Mouse (Mus musculus) heart, embryonic 15.5 days (tissue): ENCODE results near the gene Pld4. TPM values are rescaled to one million over a fixed set of nuclear protein-coding genes. Genes with fewer than 3 reads are reported as not detected.

Experiments
- ATAC-seq: fragments of 200-750 bp; cut with Nextera tagmentation; replicated peaks from 2 replicates; pipeline ENCODE4 v1.8.0; 2017; ENCODE audit warnings: low read depth, moderate TSS enrichment; ENCODE audit not compliant: insufficient number of reproducible peaks, insufficient read depth, low FRiP score
- H3K27ac ChIP-seq: fragments of 300-500 bp; sonication (generic); 2 replicates; pipeline ENCODE4 v1.5.1; 2015; ENCODE audit warnings: mild to moderate bottlenecking, inconsistent platforms
- H3K27me3 ChIP-seq: fragments of 300-500 bp; sonication (generic); 2 replicates; pipeline ENCODE4 v1.6.1; 2015; ENCODE audit warnings: inconsistent platforms
- H3K36me3 ChIP-seq: fragments of 300-500 bp; sonication (generic); 2 replicates; pipeline ENCODE4 v1.6.1; 2015; ENCODE audit warnings: mild to moderate bottlenecking, inconsistent platforms
- H3K4me1 ChIP-seq: fragments of 300-500 bp; sonication (generic); replicated peaks from 2 replicates; pipeline ENCODE4 v1.6.1; 2015; ENCODE audit warnings: inconsistent platforms
- H3K4me2 ChIP-seq: fragments of 300-500 bp; sonication (generic); 2 replicates; pipeline ENCODE4 v1.6.1; 2015; ENCODE audit warnings: inconsistent platforms, mild to moderate bottlenecking, moderate library complexity
- H3K4me3 ChIP-seq: fragments of 300-500 bp; sonication (generic); 2 replicates; pipeline ENCODE4 v1.5.1; 2015; ENCODE audit warnings: mild to moderate bottlenecking, inconsistent platforms
- H3K9ac ChIP-seq: fragments of 300-500 bp; sonication (generic); 2 replicates; pipeline ENCODE4 v1.6.1; 2015; ENCODE audit warnings: mild to moderate bottlenecking, inconsistent platforms
- H3K9me3 ChIP-seq: fragments of 300-500 bp; sonication (generic); replicated peaks from 2 replicates; pipeline ENCODE4 v1.6.1; 2016; ENCODE audit warnings: inconsistent platforms
- whole genome bisulfite sequencing: fragments of 180-500 bp; shearing (Covaris S2); methylation state at CpG from one replicate; pipeline ENCODE4 v1.1.7; 2015; ENCODE audit warnings: mixed read lengths; 5-methylcytosine and 5-hydroxymethylcytosine counted together
- polyA plus RNA-seq: library from polyadenylated mRNA; unstranded; fragments of >200 nt; fragmentation: Nextera tagmentation; extraction: Ambion mirVana; gene quantifications from 2 replicates; pipeline ENCODE4 v1.2.1, GENCODE M21; 2015

Gene Pld4
- 7.2 and 34.0 TPM in 2 replicates for polyA plus RNA-seq

GRCm38 (mm10) chr12:112760154-112760926 is at the start of gene Pld4:
TSS of gene Pld4 (plus strand) at chr12:112760655.
- no peak for ATAC-seq
- Histone ChIP-seq H3K27me3 (no peaks in the 10 kb centered on the region), H3K4me2 (0 out of 2 replicates have a peak within 1 kb of the TSS, but pooled peaks have one; percentile 10), H3K4me1 (no peaks in the 10 kb centered on the region), H3K4me3 (peak within 1 kb of the TSS; percentile 24), H3K9me3 (no peaks in the 10 kb centered on the region), H3K36me3 (no peaks in the 10 kb centered on the region), H3K27ac (no peak within 1 kb of the TSS), H3K9ac (no peak within 1 kb of the TSS)
- 34% methylated on average over 4 of the region's 4 CpGs for WGBS

GRCm38 (mm10) chr12:112713984-112714383 is 46.5 kb upstream of the Pld4 start:
- no peak for ATAC-seq
- no peak overlapping the region for H3K27ac ChIP-seq
- 50% methylated on average over 3 of the region's 3 CpGs for WGBS

GRCm38 (mm10) chr12:112717140-112717539 is 43.3 kb upstream of the Pld4 start:
- Histone ChIP-seq H3K36me3 (no peaks in the 10 kb centered on the region), H3K27me3 (peaks cover 10% of the 10 kb centered on the region), H3K4me2 (no peak overlapping the region), H3K27ac (no peak overlapping the region), H3K4me3 (no peak overlapping the region), H3K9me3 (no peaks in the 10 kb centered on the region), H3K9ac (no peak overlapping the region), H3K4me1 (peaks cover 12% of the 10 kb centered on the region)
- ATAC-seq: no peak
- 35% methylated on average over 7 of the region's 7 CpGs for WGBS

More at GRCm38 (mm10) chr12:112713984-112714383, 46.5 kb upstream of the Pld4 start:
- H3K27me3 ChIP-seq: peaks cover 6% of the 10 kb centered on the region; the same call in 1 of the 2 replicates
- no peak overlapping the region for H3K9ac ChIP-seq
- peaks cover 5% of the 10 kb centered on the region; the same call in 1 of the 2 replicates for H3K4me1 ChIP-seq
- no peaks in the 10 kb centered on the region for H3K36me3 ChIP-seq
- no peaks in the 10 kb centered on the region for H3K9me3 ChIP-seq
- H3K4me2 ChIP-seq: no peak overlapping the region
- no peak overlapping the region for H3K4me3 ChIP-seq

- Histone ChIP-seq H3K9ac (no peak overlapping the region), H3K27me3 (peaks cover 17% of the 10 kb centered on the region), H3K9me3 (no peaks in the 10 kb centered on the region), H3K27ac (no peak overlapping the region), H3K4me1 (peaks cover 27% of the 10 kb centered on the region), H3K4me2 (no peak overlapping the region), H3K4me3 (no peak overlapping the region), H3K36me3 (no peaks in the 10 kb centered on the region)
- ATAC-seq: no peak
- WGBS: 50% methylated on average over 5 of the region's 5 CpGs
These were observed 41.5 kb upstream of the Pld4 start for GRCm38 (mm10) chr12:112718995-112719394.

GRCm38 (mm10) chr12:112720216-112720615 is 40.2 kb upstream of the Pld4 start, which contains the start of gene Cep170b:
TSS of gene Cep170b (plus strand) at chr12:112720455.
- Histone ChIP-seq H3K27me3 (peaks cover 17% of the 10 kb centered on the region), H3K27ac (peak within 1 kb of the TSS; percentile 80), H3K36me3 (no peaks in the 10 kb centered on the region), H3K4me1 (peaks cover 27% of the 10 kb centered on the region), H3K9ac (peak within 1 kb of the TSS; percentile 81; the same call in 1 of the 2 replicates), H3K4me3 (peak within 1 kb of the TSS; percentile 84), H3K9me3 (no peaks in the 10 kb centered on the region), H3K4me2 (peak within 1 kb of the TSS; percentile 99)
- WGBS: 69% methylated on average over 6 of the region's 6 CpGs
- ATAC-seq: no peak

GRCm38 (mm10) chr12:112720890-112721423 is 39.5 kb upstream of the Pld4 start:
- H3K9ac ChIP-seq: peak overlapping the region; percentile 81; the same call in 1 of the 2 replicates
- H3K36me3 ChIP-seq: no peaks in the 10 kb centered on the region
- H3K4me3 ChIP-seq: peak overlapping the region; percentile 84
- H3K27ac ChIP-seq: peak overlapping the region; percentile 80
- H3K4me2 ChIP-seq: peak overlapping the region; percentile 99
- ATAC-seq: no peak
- no peaks in the 10 kb centered on the region for H3K9me3 ChIP-seq
- H3K4me1 ChIP-seq: peaks cover 27% of the 10 kb centered on the region
- WGBS: 42% methylated on average over 12 of the region's 12 CpGs
- H3K27me3 ChIP-seq: peaks cover 17% of the 10 kb centered on the region

- WGBS: 4% methylated on average over 58 of the region's 69 CpGs
- peak overlapping the region; percentile 80 for H3K27ac ChIP-seq
- peaks cover 17% of the 10 kb centered on the region for H3K27me3 ChIP-seq
These were observed 38.8 kb upstream of the Pld4 start for GRCm38 (mm10) chr12:112721424-112722239.

GRCm38 (mm10) chr12:112722240-112723027 is 38.0 kb upstream of the Pld4 start:
- under 1% methylated on average over 69 of the region's 75 CpGs for WGBS
- Histone ChIP-seq H3K36me3 (no peaks in the 10 kb centered on the region), H3K9ac (peak overlapping the region; percentile 81), H3K4me1 (peaks cover 27% of the 10 kb centered on the region), H3K27me3 (peaks cover 17% of the 10 kb centered on the region), H3K4me2 (peak overlapping the region; percentile 99), H3K9me3 (no peaks in the 10 kb centered on the region), H3K4me3 (peak overlapping the region; percentile 84), H3K27ac (peak overlapping the region; percentile 80)
- peak; percentile 57 for ATAC-seq

More at GRCm38 (mm10) chr12:112721424-112722239, 38.8 kb upstream of the Pld4 start:
- Histone ChIP-seq H3K4me2 (peak overlapping the region; percentile 99), H3K4me3 (peak overlapping the region; percentile 84), H3K9ac (peak overlapping the region; percentile 81), H3K36me3 (no peaks in the 10 kb centered on the region), H3K9me3 (no peaks in the 10 kb centered on the region), H3K4me1 (peaks cover 27% of the 10 kb centered on the region)
- ATAC-seq: peak; percentile 51

- peak overlapping the region; percentile 84 for H3K4me3 ChIP-seq
- whole genome bisulfite sequencing: 21% methylated on average over 5 of the region's 5 CpGs
- H3K27ac ChIP-seq: no peak overlapping the region
- no peaks in the 10 kb centered on the region for H3K36me3 ChIP-seq
- H3K9ac ChIP-seq: peak overlapping the region; percentile 81; the same call in 1 of the 2 replicates
- no peak for ATAC-seq
- no peaks in the 10 kb centered on the region for H3K9me3 ChIP-seq
- peaks cover 27% of the 10 kb centered on the region for H3K4me1 ChIP-seq
- H3K27me3 ChIP-seq: peaks cover 17% of the 10 kb centered on the region
- H3K4me2 ChIP-seq: peak overlapping the region; percentile 99
These were observed 37.5 kb upstream of the Pld4 start for GRCm38 (mm10) chr12:112723028-112723330.

- peak overlapping the region; percentile 99 for H3K4me2 ChIP-seq
- H3K9ac ChIP-seq: no peak overlapping the region
- H3K9me3 ChIP-seq: no peaks in the 10 kb centered on the region
- no peak for ATAC-seq
- no peaks in the 10 kb centered on the region for H3K36me3 ChIP-seq
- no peak overlapping the region for H3K27ac ChIP-seq
- no peak overlapping the region for H3K4me3 ChIP-seq
- H3K27me3 ChIP-seq: peaks cover 17% of the 10 kb centered on the region
- 92% methylated on average over 6 of the region's 6 CpGs for whole genome bisulfite sequencing
- H3K4me1 ChIP-seq: peaks cover 27% of the 10 kb centered on the region
These were observed 37.0 kb upstream of the Pld4 start for GRCm38 (mm10) chr12:112723445-112723844.
